Mouse (Mus musculus): Measurements from ENCODE around the gene Lmf1.

The Lmf1 gene

DNA sequence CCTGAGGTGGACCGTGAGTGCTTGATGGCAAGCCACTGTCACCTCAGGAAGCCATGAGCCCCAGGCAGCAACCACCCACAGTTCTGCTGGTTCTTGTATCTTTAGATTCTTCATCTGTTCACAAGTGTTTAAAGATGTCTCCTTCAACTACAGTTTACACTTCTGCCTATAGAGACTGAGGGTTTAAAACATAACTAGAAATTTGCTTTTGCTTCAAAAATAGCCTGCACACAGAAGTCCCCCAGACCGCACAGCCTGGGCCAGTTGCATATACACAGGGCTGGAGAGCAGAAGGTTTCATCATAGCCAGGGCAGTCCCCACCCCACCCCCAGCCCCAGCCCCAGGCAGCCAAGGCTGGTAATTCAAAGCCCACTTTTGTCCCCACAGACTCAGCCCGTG, 65.9 kb downstream of the Lmf1 start:
- no peak for DNase-seq

GRCm38 (mm10) chr17:25645661-25646060, 66.8 kb downstream of the Lmf1 start:
- DNase-seq, result no peak

DNA sequence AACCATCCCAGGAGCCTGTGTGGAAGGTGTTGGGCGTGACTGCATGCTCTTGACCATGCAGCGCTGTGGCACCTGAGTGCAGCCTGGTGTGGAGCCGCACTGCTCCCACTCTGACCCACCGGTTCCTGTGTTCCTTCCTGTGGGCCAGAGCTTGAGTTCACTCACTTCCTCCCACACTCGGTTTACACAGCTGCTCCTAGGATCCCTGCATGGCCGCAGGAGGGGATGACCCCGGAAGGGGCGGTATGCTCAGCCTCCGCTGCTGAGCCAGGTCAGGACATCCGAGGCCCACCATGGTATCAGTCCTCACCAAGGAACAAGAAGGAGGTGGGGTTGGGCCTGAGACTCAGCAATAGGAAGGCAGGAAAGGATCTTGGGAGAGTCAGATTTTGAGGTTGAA, 69.0 kb downstream of the Lmf1 start:
- DNase-seq, result no peak

DNA sequence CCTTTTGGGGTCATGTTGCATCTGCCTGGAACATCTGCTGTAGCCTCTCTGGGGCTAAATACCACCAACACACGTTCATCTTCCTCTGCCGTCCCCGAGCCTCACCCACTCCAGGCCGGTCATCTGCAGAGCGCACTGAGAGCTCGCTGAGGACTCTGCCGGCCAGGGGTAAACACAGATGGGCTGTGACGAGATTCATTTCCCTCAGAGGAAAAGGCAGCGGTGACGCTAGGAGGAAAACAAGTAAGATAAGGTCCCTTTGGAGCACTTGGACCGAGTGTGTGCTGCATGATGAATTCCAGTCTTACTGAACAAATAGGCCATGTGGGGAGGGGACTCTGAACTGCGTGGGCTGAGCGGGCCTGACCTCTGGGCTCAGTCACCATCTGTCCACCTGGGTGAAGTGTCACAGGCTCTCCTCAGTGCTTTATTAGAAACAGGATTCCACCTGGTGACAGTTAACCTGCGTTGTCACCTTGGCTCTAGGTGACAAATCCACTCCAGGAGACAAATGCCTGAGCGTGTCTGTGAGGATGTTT, 69.9 kb downstream of the Lmf1 start:
- DNase-seq, result no peak

DNA sequence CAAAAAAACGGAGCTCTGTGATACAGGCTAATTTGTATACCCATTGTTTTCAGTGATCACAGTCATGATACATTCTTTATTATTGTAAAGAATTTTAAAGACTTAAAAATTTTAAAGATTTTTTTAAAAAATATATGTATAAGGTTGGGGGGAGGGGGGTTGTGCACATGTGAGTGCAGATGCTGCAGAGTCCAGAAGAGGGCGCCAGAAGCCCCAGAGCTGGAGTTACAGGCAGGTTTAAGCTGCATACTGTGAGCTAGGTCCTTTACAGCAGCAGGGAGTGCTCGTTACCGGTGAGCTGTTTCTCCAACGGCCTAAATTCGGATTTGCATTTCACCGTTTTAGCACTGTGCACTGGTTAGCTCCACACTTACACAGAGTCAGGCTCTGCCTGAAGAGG, 71.8 kb downstream of the Lmf1 start:
- no peak for DNase-seq

DNA sequence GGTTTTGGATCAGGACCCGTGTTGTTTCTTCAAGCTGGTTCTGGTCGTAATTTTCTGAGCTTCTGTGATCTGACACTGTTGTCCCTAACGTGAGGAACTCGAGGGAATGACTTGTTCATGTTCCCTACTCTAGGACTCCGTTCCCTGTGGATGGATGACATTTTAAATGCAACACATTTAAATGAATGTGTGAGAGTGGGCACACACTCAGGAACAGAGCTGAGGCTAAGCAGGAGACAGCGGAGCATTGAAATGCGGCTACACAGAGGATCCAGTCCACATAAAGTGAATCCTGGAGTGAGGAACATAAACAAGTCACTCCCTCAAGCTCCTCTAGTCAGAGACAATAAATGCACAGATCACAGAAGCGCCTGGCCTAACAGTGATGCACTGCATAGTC, 73.4 kb downstream of the Lmf1 start:
- no peak for DNase-seq

- no peak for DNase-seq
Observed at GRCm38 (mm10) chr17:25656142-25656825, 77.4 kb downstream of the Lmf1 start.

- no peak for DNase-seq
Observed at GRCm38 (mm10) chr17:25656826-25657189, 77.9 kb downstream of the Lmf1 start.

GRCm38 (mm10) chr17:25663213-25663835, 84.4 kb downstream of the Lmf1 start:
- DNase-seq, result no peak

- DNase-seq, result no peak
Observed at GRCm38 (mm10) chr17:25665485-25665884, 86.6 kb downstream of the Lmf1 start.

GRCm38 (mm10) chr17:25665891-25666290, 87.0 kb downstream of the Lmf1 start:
- no peak for DNase-seq

DNA sequence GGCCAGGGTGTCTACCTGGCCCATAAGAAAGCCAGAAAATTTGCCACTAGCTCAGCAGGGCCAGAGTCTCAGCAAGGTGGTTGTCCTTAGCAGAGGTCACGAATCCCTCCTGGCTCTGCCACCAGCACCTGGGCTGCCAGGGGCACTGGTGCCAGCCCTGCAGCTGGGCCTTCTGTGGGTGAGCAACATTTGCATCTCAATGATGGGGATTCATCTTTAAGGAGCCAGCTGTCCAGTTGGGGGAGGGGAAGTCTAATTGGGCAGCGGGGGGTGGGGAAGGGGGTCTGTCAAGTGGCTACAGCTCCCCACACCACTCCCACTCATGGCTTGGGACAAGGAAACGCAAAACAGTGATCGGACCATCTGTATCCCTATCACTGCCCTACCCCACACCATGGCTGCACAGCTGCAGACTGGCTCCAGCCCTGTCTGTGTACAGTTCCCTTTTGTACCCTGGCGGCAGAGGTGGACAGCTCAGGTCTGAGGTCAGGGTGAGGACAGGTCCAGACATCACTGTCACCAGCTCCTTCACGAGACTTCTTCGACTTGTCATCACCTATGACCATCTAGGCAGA, 89.7 kb downstream of the Lmf1 start:
- DNase-seq, result no peak

- no peak for DNase-seq
Observed at GRCm38 (mm10) chr17:25672982-25673381, 94.1 kb downstream of the Lmf1 start.

GRCm38 (mm10) chr17:25677969-25678368, 99.1 kb downstream of the Lmf1 start:
- no peak for DNase-seq

GRCm38 (mm10) chr17:25679818-25680217, 100.9 kb downstream of the Lmf1 start:
- no peak for DNase-seq

GRCm38 (mm10) chr17:25681636-25682035, 102.8 kb downstream of the Lmf1 start:
- no peak for DNase-seq

- no peak for DNase-seq
Observed at GRCm38 (mm10) chr17:25686323-25686722, 107.4 kb downstream of the Lmf1 start.

GRCm38 (mm10) chr17:25688922-25689321, 110.0 kb downstream of the Lmf1 start:
- DNase-seq, result no peak

DNA sequence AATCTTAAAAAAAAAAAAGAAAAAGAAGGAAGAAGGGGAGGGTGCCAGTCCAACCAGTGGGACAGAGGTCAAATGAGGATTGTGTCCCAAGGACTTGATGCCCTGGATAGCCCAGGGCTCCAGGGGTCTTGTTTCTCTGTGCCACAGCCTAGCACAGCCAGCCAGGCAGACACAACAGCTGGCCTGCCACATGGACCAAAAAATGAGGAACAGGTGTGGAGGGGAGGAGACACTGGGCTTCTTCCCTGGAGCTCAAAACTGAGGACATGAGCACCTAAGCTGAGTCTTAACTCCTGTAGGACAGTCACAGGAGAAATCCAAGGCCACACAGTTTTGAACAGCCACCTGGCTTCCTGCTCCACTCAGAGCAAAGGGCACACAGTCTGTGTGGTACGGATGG, 117.4 kb downstream of the Lmf1 start:
- DNase-seq, result no peak

DNA sequence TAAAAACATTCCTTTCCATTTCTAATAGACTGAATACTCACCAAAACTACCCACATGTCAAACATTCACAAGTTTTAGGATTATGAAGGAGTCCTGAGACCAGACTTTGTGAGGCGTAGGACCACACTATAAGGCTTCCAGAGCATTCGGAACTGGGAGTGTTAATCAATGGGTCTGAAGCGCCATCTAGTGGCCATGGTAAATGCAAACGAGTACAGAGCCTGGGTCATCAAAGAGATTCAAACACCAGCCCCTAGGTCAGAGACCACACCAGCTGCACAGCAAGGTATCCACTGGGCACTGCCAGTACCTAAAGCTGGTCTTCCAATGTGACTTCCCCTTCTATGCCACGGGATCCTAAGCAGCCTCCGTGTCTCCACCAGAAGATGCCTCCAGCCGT, 119.6 kb downstream of the Lmf1 start:
- DNase-seq, result peak; percentile 73

DNA sequence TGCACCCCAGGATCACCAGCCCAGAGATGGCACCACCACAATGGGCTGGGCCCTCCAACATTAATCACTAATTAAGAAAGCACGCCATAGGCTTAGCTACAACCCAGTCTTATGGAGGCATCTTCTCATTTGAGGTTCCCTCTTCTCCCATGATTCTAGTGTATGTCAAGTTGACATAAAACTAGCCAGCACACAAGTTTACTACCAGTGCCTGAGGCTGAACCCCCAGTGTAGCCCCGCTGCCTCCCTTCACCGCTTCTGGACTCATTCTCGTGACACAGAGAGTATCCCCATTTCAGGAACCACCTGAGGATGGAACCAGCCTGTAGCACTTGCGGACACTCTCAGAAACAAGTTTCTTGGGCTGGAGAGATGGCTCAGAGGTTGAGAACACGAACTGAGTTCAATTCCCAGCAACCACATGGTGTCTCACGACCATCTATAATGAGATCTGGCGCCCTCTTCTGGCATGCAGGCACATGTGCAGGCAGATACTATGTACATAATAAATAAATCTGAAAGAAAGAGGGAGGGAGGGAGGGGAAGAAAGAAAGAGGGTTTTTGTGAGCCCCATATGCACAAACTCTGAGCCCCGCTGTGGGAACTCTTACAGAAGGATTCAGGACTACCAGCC, 122.1 kb downstream of the Lmf1 start:
- DNase-seq, result no peak

- DNase-seq, result no peak
Observed at GRCm38 (mm10) chr17:25709994-25710393, 131.1 kb downstream of the Lmf1 start.

DNA sequence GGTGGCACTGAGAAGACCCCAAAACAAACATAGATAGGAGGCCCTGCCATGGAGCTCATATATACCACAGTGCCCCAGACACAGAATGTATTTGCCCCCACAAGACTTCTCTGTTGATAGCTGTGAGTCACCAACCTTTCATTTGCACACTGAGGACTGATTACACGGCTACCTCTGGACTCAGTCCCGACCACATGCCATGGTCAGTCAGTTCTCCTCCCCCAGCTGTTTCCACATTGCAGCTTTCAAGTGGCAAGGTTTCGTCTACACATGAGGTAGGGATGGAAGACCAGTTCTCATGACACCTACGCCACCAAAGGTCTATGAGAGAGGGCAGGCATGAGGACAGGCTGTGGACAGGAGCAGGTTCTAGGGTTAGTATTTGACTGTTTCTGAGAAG, 132.3 kb downstream of the Lmf1 start:
- no peak for DNase-seq
